Mouse (Mus musculus): ENCODE measurements around the gene Adra2b.

Gene Adra2b

DNA sequence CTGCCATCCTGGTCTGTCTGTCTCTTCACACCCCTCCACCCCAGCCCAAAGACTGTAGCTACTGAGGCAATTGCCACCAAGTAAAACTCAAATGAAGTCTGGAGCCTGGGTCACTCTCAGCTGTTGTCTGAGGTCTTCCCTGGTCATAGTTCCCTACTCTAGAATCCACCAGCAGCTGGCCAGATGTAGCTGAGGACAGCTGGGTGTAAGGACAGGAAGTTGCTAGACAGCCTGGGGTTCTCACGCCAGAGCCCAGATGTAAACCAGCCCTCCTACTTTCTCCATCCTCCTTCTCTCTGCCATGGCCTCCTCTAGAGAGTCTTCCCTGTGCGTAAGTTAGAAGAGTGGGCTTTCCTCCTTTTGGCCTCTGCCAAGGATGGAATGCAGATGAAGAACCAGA lies 24.5 kb downstream of the Adra2b start:
- no peak for DNase-seq

GRCm38 (mm10) chr2:127390352-127390751 lies 27.3 kb downstream of the Adra2b start:
- no peak for DNase-seq

DNA sequence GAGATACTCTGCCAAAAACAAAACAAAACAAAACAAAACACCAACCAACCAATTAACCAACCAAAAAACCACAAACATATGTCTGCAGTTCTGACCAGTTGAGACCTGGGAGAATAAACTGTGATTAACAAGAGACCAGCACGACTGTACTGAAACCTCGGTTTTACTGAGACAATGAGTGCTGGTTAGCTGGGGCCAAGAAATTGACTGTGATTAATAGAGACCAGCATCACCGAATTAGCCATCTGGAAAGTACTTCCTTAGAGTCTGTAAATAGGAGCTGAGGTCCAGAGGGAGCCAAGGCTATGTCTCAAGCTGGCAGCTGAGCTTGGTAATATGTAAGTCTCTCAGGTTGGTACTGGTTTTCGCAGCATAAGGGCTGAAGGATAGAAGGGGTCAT lies 27.8 kb downstream of the Adra2b start:
- no peak for DNase-seq

DNA sequence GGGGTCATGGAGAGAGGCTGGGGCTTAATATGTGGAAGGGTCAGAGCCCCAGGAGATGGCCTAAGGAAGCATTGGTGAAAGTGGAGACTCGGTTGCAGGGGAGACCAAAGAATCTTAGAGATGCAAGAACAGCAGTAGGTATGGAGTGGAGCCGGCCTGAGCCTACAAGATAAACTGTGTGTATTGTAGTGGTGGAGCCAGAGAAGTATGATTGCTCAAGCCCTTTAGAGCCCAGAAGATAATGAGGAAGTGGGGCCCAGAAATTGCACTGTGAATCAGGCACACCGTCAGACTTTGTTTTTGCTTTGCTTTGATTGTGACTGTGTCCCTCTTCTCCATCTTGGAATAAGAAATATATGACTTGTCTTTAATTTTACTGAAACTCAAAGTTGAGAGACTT lies 28.3 kb downstream of the Adra2b start:
- DNase-seq: no peak

GRCm38 (mm10) chr2:127394606-127395161 lies 31.7 kb downstream of the Adra2b start:
- DNase-seq: no peak

DNA sequence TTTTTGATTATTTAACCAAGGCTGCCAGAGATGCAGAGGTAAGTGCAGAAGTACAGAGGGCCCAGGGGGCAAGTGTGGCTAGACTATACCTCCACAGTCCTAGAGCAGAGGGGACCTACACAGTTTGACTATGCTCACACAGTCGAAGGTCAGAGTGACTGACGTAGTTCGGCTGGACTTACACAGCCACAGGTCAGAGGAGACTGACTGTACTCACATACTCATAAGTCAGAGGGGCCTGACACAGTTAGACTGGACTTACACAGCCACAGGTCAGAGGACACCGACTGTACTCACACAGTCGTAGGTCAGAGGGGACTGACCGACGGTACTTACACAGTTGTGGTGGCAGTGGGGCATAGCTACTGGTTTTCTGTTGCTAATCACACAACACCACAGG lies 35.7 kb downstream of the Adra2b start:
- DNase-seq: no peak

GRCm38 (mm10) chr2:127411126-127411525 lies 48.1 kb downstream of the Adra2b start:
- no peak for DNase-seq

DNA sequence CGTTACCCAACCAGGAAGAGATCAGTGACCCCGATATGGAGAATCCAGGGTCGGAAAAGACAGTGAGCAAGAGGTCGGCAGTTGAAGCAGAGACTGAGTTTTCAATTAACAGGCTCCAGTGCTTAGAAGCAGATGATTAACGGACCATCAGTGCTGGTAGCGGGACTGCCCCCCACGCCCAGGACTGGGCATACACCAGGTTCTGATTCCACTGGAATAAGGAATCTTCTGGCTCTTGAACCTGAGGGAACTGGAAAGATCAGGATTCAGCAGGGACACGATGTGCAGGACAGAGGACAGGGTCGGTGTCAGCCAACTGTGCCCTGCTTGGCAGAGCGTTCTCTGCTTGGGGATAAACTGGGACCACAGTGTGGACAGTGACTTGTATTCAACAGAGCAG lies 52.8 kb downstream of the Adra2b start:
- DNase-seq: no peak

DNA sequence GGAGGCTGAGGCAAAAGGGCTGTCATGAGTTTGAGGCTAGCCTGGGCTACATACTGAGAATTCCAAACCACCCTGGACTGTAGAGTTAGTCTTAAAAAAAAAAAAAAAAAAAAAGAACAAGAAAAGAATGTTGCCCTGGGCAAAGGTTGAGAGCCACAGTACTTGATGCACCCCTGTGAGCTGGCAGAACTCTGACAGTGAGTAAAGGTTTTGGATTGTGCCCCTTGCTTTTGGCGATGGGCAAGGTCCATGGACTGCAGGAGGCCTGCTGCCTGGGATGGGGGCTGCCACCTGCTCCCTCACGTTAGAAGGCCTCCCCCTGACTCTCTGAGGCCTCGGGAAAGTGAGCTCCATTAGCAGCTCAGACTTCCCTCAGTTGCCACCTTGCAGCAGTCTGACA lies 53.7 kb downstream of the Adra2b start:
- DNase-seq: no peak
